Comparison of ENCODE assay signal across 8 mouse cellular contexts in genomic region chr11:69686377-69686776, GRCm38 (mm10). TPM values are rescaled to one million over a fixed set of nuclear protein-coding genes. Genes with fewer than 3 reads are reported as not detected.
DNase-seq lines count a peak whose midpoint lies in the region; ATAC-seq and TF ChIP-seq lines count a peak whose summit lies in the region.

No protein-coding gene starts in this region.

- H3K9me3 ChIP-seq in E14TG2a.4 (ENCODE audit: low read length): no peaks in the 10 kb centered on the region
- no peaks in the 10 kb centered on the region for H3K9me3 ChIP-seq in intestine, postnatal 0 days (ENCODE audit: control insufficient read depth)

- 23% methylated on average over 4 of the region's 4 CpGs for WGBS in intestine, postnatal 0 days

- peak; percentile 74 for DNase-seq in Muller cell, postnatal 12 days (ENCODE audit: inconsistent ontology term)
- DNase-seq in gastrocnemius, adult 8-10 months (ENCODE audit: low spot score in 2 of 2): peak; percentile 67 to 80
- DNase-seq in lung, adult 18-20 months: peak; percentile 86 to 87
- peak; percentile 88 for DNase-seq in urinary bladder, postnatal 14 days (ENCODE audit: low spot score)
- no peak for DNase-seq in spleen, adult 18-20 months

- no peaks in the 10 kb centered on the region for H3K27me3 ChIP-seq in E14TG2a.4 (ENCODE audit: insufficient read depth, low read length)
- no peaks in the 10 kb centered on the region for H3K27me3 ChIP-seq in intestine, postnatal 0 days (replicated peaks; ENCODE audit: control insufficient read depth, insufficient read depth, low read length)

- no peak for TF ChIP-seq CTCF in E14TG2a.4 (conservative IDR thresholded peaks at IDR 0.05; ENCODE audit: low read length)
- TF ChIP-seq CTCF in intestine, postnatal 0 days (IDR thresholded peaks at IDR 0.05; ENCODE audit: low read depth): no peak

- peaks cover 89% of the 10 kb centered on the region for H3K4me1 ChIP-seq in E14TG2a.4 (replicated peaks; ENCODE audit: low read depth, low read length)
- H3K4me1 ChIP-seq in intestine, postnatal 0 days (replicated peaks; ENCODE audit: control insufficient read depth, insufficient read depth, low read length): peaks cover 9% of the 10 kb centered on the region

- no peak for ATAC-seq in intestine, postnatal 0 days
- no peak for ATAC-seq in inflammation-experienced regulatory T-cells, adult 6 months

- peak overlapping the region; percentile 89; the same call in 1 of the 2 replicates for H3K27ac ChIP-seq in intestine, postnatal 0 days (ENCODE audit: low read depth, low read length)

- peak overlapping the region; percentile 62 for H3K4me2 ChIP-seq in intestine, postnatal 0 days (replicated peaks; ENCODE audit: low read depth)

- no peak overlapping the region for H3K9ac ChIP-seq in intestine, postnatal 0 days (ENCODE audit: low read depth, low read length)

- H3K36me3 ChIP-seq in E14TG2a.4 (ENCODE audit: insufficient read depth, low read length): peaks cover 41% of the 10 kb centered on the region
- H3K36me3 ChIP-seq in intestine, postnatal 0 days (ENCODE audit: control insufficient read depth, insufficient read depth): no peaks in the 10 kb centered on the region

- H3K4me3 ChIP-seq in E14TG2a.4 (replicated peaks; ENCODE audit: low read length): peak overlapping the region; percentile 95
- no peak overlapping the region for H3K4me3 ChIP-seq in intestine, postnatal 0 days (ENCODE audit: low read depth, low read length)

RNA-seq across cellular contexts. Expression of gene Tnfsf13, which starts 0.8 kb away (rescaled TPM):
- under 1 TPM in 3 of 4 experiments, not detected in 1; 0.48 to 0.56 (median 0.54) TPM for total RNA-seq in gastrocnemius, adult 8-10 months (2022)
- polyA plus RNA-seq in intestine, postnatal 0 days (2015; fragmentation: Nextera tagmentation; extraction: Ambion mirVana): 1.6 and 1.8 TPM in 2 replicates
- polyA plus RNA-seq in inflammation-experienced regulatory T-cells, adult 6 months (2017; shearing (Covaris generic)): not detected

RNA-seq across cellular contexts. Expression of gene Senp3, which starts 4.5 kb away (rescaled TPM):
- 10 to 100 TPM; 25.7 to 29.4 (median 28.3) TPM for total RNA-seq in gastrocnemius, adult 8-10 months (2022)
- polyA plus RNA-seq in intestine, postnatal 0 days (2015; fragmentation: Nextera tagmentation; extraction: Ambion mirVana): 26.7 and 27.6 TPM in 2 replicates
- polyA plus RNA-seq in inflammation-experienced regulatory T-cells, adult 6 months (2017; shearing (Covaris generic)): 10 to 100 TPM; 21.8 to 38.0 (median 32.0) TPM

RNA-seq across cellular contexts. Expression of gene Tnfsf12, which starts 9.3 kb away (rescaled TPM):
- total RNA-seq in gastrocnemius, adult 8-10 months (2022): 1 to 10 TPM; 6.0 to 9.0 (median 7.1) TPM
- polyA plus RNA-seq in intestine, postnatal 0 days (2015; fragmentation: Nextera tagmentation; extraction: Ambion mirVana): 6.6 and 7.2 TPM in 2 replicates
- polyA plus RNA-seq in inflammation-experienced regulatory T-cells, adult 6 months (2017; shearing (Covaris generic)): not detected

RNA-seq across cellular contexts. Expression of gene Tnfsfm13, which starts 9.5 kb away (rescaled TPM):
- total RNA-seq in gastrocnemius, adult 8-10 months (2022): 1 to 10 TPM; 1.3 to 1.7 (median 1.6) TPM
- polyA plus RNA-seq in intestine, postnatal 0 days (2015; fragmentation: Nextera tagmentation; extraction: Ambion mirVana): 4.1 and 4.8 TPM in 2 replicates
- polyA plus RNA-seq in inflammation-experienced regulatory T-cells, adult 6 months (2017; shearing (Covaris generic)): not detected

RNA-seq across cellular contexts. Expression of gene Eif4a1, which starts 14.2 kb away (rescaled TPM):
- 100 to 1,000 TPM in 1 of 4 experiments, 10 to 100 TPM in 3; 81.9 to 109 (median 91.5) TPM for total RNA-seq in gastrocnemius, adult 8-10 months (2022)
- 279 and 291 TPM in 2 replicates for polyA plus RNA-seq in intestine, postnatal 0 days (2015; fragmentation: Nextera tagmentation; extraction: Ambion mirVana)
- polyA plus RNA-seq in inflammation-experienced regulatory T-cells, adult 6 months (2017; shearing (Covaris generic)): 100 to 1,000 TPM; 156 to 375 (median 178) TPM

Comparison
In these comparisons a context has a peak if more than half of its experiments do, and no peak if none do; other contexts are left out.
1. DNase-seq: peak in Muller cell, postnatal 12 days (single experiment), gastrocnemius, adult 8-10 months (2 of 2), lung, adult 18-20 months (2 of 2) and urinary bladder, postnatal 14 days (single experiment); none in spleen, adult 18-20 months (0 of 2).